Mouse (Mus musculus): Measurements from ENCODE around the gene Eif4ebp2.

GRCm38 (mm10) chr10:61426251-61426757 lies 26.2 kb downstream of the Eif4ebp2 start:
- TF ChIP-seq CTCF (IDR thresholded peaks at IDR 0.05; ENCODE audit: extremely low read depth, insufficient read depth, insufficient read length, insufficient replicate concordance) (no peak), POLR2A (IDR thresholded peaks at IDR 0.05; ENCODE audit: low read depth, low read length) (no peak)

Measured in spleen, adult 2 months (tissue).